ENCODE assay signal across 9 mouse cellular contexts in genomic region chr2:132780978-132781377, GRCm38 (mm10). TPM values are rescaled to one million over a fixed set of nuclear protein-coding genes. Genes with fewer than 3 reads are reported as not detected.
DNase-seq lines count a peak whose midpoint lies in the region; ATAC-seq and TF ChIP-seq lines count a peak whose summit lies in the region.
"Had no signal": no experiment of that assay in that cellular context is flagged by ENCODE, and none has a peak within 500 bp of the region (broad histone marks: within the 10 kb centered on the region; RNA-seq: fewer than 3 reads in every experiment).

Gene Chgb (plus strand): TSS chr2:132781278.

- peak within 1 kb of the TSS; percentile 48 for H3K4me3 ChIP-seq in heart, embryonic 16.5 days (ENCODE audit: low read length)
- H3K4me3 ChIP-seq in hindbrain, postnatal 0 days (ENCODE audit: low read length), result peak within 1 kb of the TSS; percentile 63
- H3K4me3 ChIP-seq in midbrain, embryonic 12.5 days, result peak within 1 kb of the TSS; percentile 49

- no peak for TF ChIP-seq CTCF in hindbrain, postnatal 0 days (IDR thresholded peaks at IDR 0.05; ENCODE audit: low read depth)

- no peak within 1 kb of the TSS for H3K27ac ChIP-seq in heart, embryonic 16.5 days (ENCODE audit: low read length)
- peak within 1 kb of the TSS; percentile 92 for H3K27ac ChIP-seq in hindbrain, postnatal 0 days
- peak within 1 kb of the TSS; percentile 96 for H3K27ac ChIP-seq in midbrain, embryonic 12.5 days (replicated peaks)

- H3K9ac ChIP-seq in heart, embryonic 16.5 days (ENCODE audit: low read length), result no peak within 1 kb of the TSS
- peak within 1 kb of the TSS; percentile 74 for H3K9ac ChIP-seq in hindbrain, postnatal 0 days (replicated peaks; ENCODE audit: low read length)
- H3K9ac ChIP-seq in midbrain, embryonic 12.5 days (replicated peaks), result peak within 1 kb of the TSS; percentile 73

- peak within 1 kb of the TSS; percentile 82 for H3K4me2 ChIP-seq in heart, embryonic 16.5 days (ENCODE audit: low read depth, low read length)
- H3K4me2 ChIP-seq in hindbrain, postnatal 0 days (ENCODE audit: low read depth, low read length), result peak within 1 kb of the TSS; percentile 63
- peak within 1 kb of the TSS; percentile 70 for H3K4me2 ChIP-seq in midbrain, embryonic 12.5 days (replicated peaks)

- no peaks in the 10 kb centered on the region for H3K9me3 ChIP-seq in heart, embryonic 16.5 days (replicated peaks; ENCODE audit: control insufficient read depth, low read length)
- H3K9me3 ChIP-seq in hindbrain, postnatal 0 days (ENCODE audit: low read length), result no peaks in the 10 kb centered on the region
- no peaks in the 10 kb centered on the region for H3K9me3 ChIP-seq in midbrain, embryonic 12.5 days

- intact Hi-C loops in heart, postnatal 36 days (cut with DNase I), result loop anchor here (10.0 kb wide), 1 partner anchor 266 kb away; no protein-coding TSS in a partner anchor

- peaks cover 5% of the 10 kb centered on the region for H3K4me1 ChIP-seq in heart, embryonic 16.5 days (ENCODE audit: control insufficient read depth, insufficient read depth, low read length)
- H3K4me1 ChIP-seq in hindbrain, postnatal 0 days (ENCODE audit: insufficient read depth, low read length), result no peaks in the 10 kb centered on the region
- H3K4me1 ChIP-seq in midbrain, embryonic 12.5 days, result no peaks in the 10 kb centered on the region

- 16% methylated on average over 4 of the region's 4 CpGs for WGBS in heart, embryonic 16.5 days
- WGBS in hindbrain, postnatal 0 days, result 5% methylated on average over 4 of the region's 4 CpGs
- 7% methylated on average over 4 of the region's 4 CpGs for WGBS in midbrain, embryonic 12.5 days

- no peaks in the 10 kb centered on the region for H3K36me3 ChIP-seq in heart, embryonic 16.5 days (ENCODE audit: control insufficient read depth, insufficient read depth)
- no peaks in the 10 kb centered on the region for H3K36me3 ChIP-seq in hindbrain, postnatal 0 days (ENCODE audit: insufficient read depth, low read length)
- H3K36me3 ChIP-seq in midbrain, embryonic 12.5 days, result no peaks in the 10 kb centered on the region

- DNase-seq in heart, postnatal 36 days, result no peak
- DNase-seq in adrenal gland, postnatal 10 days, result no peak
- DNase-seq in hindbrain, postnatal 0 days (ENCODE audit: low spot score), result no peak
- DNase-seq in cerebellum, adult 9-11 months, result no peak
- no peak for DNase-seq in embryo, embryonic 10 days (ENCODE audit: low spot score)

- H3K27me3 ChIP-seq in heart, embryonic 16.5 days (ENCODE audit: control insufficient read depth, insufficient read depth, low read length), result peaks cover 7% of the 10 kb centered on the region
- H3K27me3 ChIP-seq in hindbrain, postnatal 0 days (ENCODE audit: insufficient read depth, low read length), result no peaks in the 10 kb centered on the region
- no peaks in the 10 kb centered on the region for H3K27me3 ChIP-seq in midbrain, embryonic 12.5 days

- ATAC-seq in heart, embryonic 16.5 days (replicated peaks; ENCODE audit: extremely low read depth, insufficient read depth, low FRiP score), result no peak
- ATAC-seq in hindbrain, postnatal 0 days, result no peak; the same call in 1 of the 2 replicates
- ATAC-seq in midbrain, embryonic 12.5 days (ENCODE audit: low FRiP score, low read depth), result no peak; the same call in 1 of the 2 replicates
- no peak for ATAC-seq in CD4-positive, CD25-positive, alpha-beta regulatory T cell, adult 4 months

RNA-seq across cellular contexts. Expression of gene Chgb, which starts in this region (rescaled TPM):
- 0.22 and 0.45 TPM in 2 replicates for polyA plus RNA-seq in heart, embryonic 16.5 days (2015; fragmentation: Nextera tagmentation; extraction: Ambion mirVana)
- total RNA-seq in heart, postnatal 36 days (2021), result under 1 TPM; 0.16 to 0.61 TPM
- 100 to 1,000 TPM; 890 to 974 TPM for total RNA-seq in adrenal gland, postnatal 10 days (2021)
- total RNA-seq in hindbrain, postnatal 0 days (2014; rRNA removed), result 27.0 and 35.5 TPM in 2 replicates
- 137 and 143 TPM in 2 replicates for polyA plus RNA-seq in hindbrain, postnatal 0 days (2015; fragmentation: Nextera tagmentation; extraction: Ambion mirVana)
- polyA plus RNA-seq in midbrain, embryonic 12.5 days (2016; fragmentation: Nextera tagmentation; extraction: Ambion mirVana), result 42.9 and 50.2 TPM in 2 replicates
- polyA plus RNA-seq in CD4-positive, CD25-positive, alpha-beta regulatory T cell, adult 4 months (2017; shearing (Covaris generic)), result under 1 TPM in 1 of 2 experiments, not detected in 1; 0.27 TPM
- total RNA-seq: MEL had no signal

Comparison
In these comparisons a context has a peak if more than half of its experiments do, and no peak if none do; other contexts are left out.
1. RNA of gene Chgb (total RNA-seq): 890 to 974 TPM in adrenal gland, postnatal 10 days; 27.0 to 35.5 TPM in hindbrain, postnatal 0 days and 0.16 to 0.61 TPM in heart, postnatal 36 days; every median in the first group is over 10 times any median in the second.
2. RNA of gene Chgb (polyA plus RNA-seq): 137 to 143 TPM in hindbrain, postnatal 0 days and 42.9 to 50.2 TPM in midbrain, embryonic 12.5 days; 0.22 to 0.45 TPM in heart, embryonic 16.5 days and 0.27 TPM in CD4-positive, CD25-positive, alpha-beta regulatory T cell, adult 4 months; every median in the first group is over 10 times any median in the second.
3. Peak in every context shown above with its lines, with median percentiles within 50 percentile points of each other: H3K4me2 ChIP-seq and H3K4me3 ChIP-seq.